Mouse (Mus musculus): Measurements from ENCODE around the gene Nkap. TPM values are rescaled to one million over a fixed set of nuclear protein-coding genes. Genes with fewer than 3 reads are reported as not detected.
"Not testable (repeated sequence)": the region's sequence is repeated elsewhere in the genome, so short reads cannot be mapped to it uniquely, and the experiment has no call there.

The Nkap gene
- polyA plus RNA-seq (2015; fragmentation: Nextera tagmentation; extraction: Ambion mirVana), result 26.2 and 26.8 TPM in 2 replicates

GRCm38 (mm10) chrX:37126671-37127358 is at the start of gene Nkap:
Gene Nkap (plus strand): TSS chrX:37126795.
- ATAC-seq, result peak; percentile 91
- 16% methylated on average over 56 of the region's 58 CpGs for WGBS
- Histone ChIP-seq H3K4me1 (ENCODE audit: control insufficient read depth, insufficient read depth, low read length) (peaks cover 12% of the 10 kb centered on the region), H3K9ac (ENCODE audit: low read depth, low read length) (peak within 1 kb of the TSS; percentile 77), H3K9me3 (replicated peaks; ENCODE audit: control insufficient read depth, low read length, poor library complexity, severe bottlenecking) (no peaks in the 10 kb centered on the region), H3K4me3 (ENCODE audit: low read depth, low read length) (peak within 1 kb of the TSS; percentile 64), H3K4me2 (ENCODE audit: low read length) (peak within 1 kb of the TSS; percentile 64), H3K27me3 (ENCODE audit: control insufficient read depth, insufficient read depth, low read depth, low read length) (no peaks in the 10 kb centered on the region), H3K36me3 (ENCODE audit: control insufficient read depth, insufficient read depth, low read length) (no peaks in the 10 kb centered on the region), H3K27ac (ENCODE audit: low read length) (peak within 1 kb of the TSS; percentile 47)

GRCm38 (mm10) chrX:37080345-37080744 is 46.2 kb upstream of the Nkap start:
- not testable (repeated sequence) for H3K9me3 ChIP-seq (replicated peaks; ENCODE audit: control insufficient read depth, low read length, poor library complexity, severe bottlenecking); H3K9ac ChIP-seq (ENCODE audit: low read depth, low read length); H3K27ac ChIP-seq (ENCODE audit: low read length); H3K4me1 ChIP-seq (ENCODE audit: control insufficient read depth, insufficient read depth, low read length); H3K27me3 ChIP-seq (ENCODE audit: control insufficient read depth, insufficient read depth, low read depth, low read length); H3K4me2 ChIP-seq (ENCODE audit: low read length); H3K4me3 ChIP-seq (ENCODE audit: low read depth, low read length); ATAC-seq; H3K36me3 ChIP-seq (ENCODE audit: control insufficient read depth, insufficient read depth, low read length)
- 74% methylated on average over 3 of the region's 4 CpGs for WGBS

- H3K4me2 ChIP-seq (ENCODE audit: low read length), result no peak overlapping the region
- H3K36me3 ChIP-seq (ENCODE audit: control insufficient read depth, insufficient read depth, low read length), result no peaks in the 10 kb centered on the region
- H3K27me3 ChIP-seq (ENCODE audit: control insufficient read depth, insufficient read depth, low read depth, low read length), result no peaks in the 10 kb centered on the region
- peaks cover 10% of the 10 kb centered on the region for H3K4me1 ChIP-seq (ENCODE audit: control insufficient read depth, insufficient read depth, low read length)
- H3K27ac ChIP-seq (ENCODE audit: low read length), result no peak overlapping the region
- no peaks in the 10 kb centered on the region for H3K9me3 ChIP-seq (replicated peaks; ENCODE audit: control insufficient read depth, low read length, poor library complexity, severe bottlenecking)
- ATAC-seq, result no peak
- H3K9ac ChIP-seq (ENCODE audit: low read depth, low read length), result no peak overlapping the region
- WGBS, result 54% methylated on average over 6 of the region's 6 CpGs
- H3K4me3 ChIP-seq (ENCODE audit: low read depth, low read length), result no peak overlapping the region
Observed at GRCm38 (mm10) chrX:37081194-37081593, 45.4 kb upstream of the Nkap start.

- H3K4me2 ChIP-seq (ENCODE audit: low read length), result peak overlapping the region; percentile 79
Observed at GRCm38 (mm10) chrX:37084318-37084926, 42.2 kb upstream of the Nkap start.

GRCm38 (mm10) chrX:37084927-37085660 is 41.5 kb upstream of the Nkap start, which contains the start of gene Rpl39:
Gene Rpl39 (minus strand): TSS chrX:37085402.
- Histone ChIP-seq H3K4me1 (ENCODE audit: control insufficient read depth, insufficient read depth, low read length) (peaks cover 10% of the 10 kb centered on the region), H3K27ac (ENCODE audit: low read length) (peak within 1 kb of the TSS; percentile 91), H3K9ac (ENCODE audit: low read depth, low read length) (peak within 1 kb of the TSS; percentile 66), H3K27me3 (ENCODE audit: control insufficient read depth, insufficient read depth, low read depth, low read length) (no peaks in the 10 kb centered on the region), H3K9me3 (replicated peaks; ENCODE audit: control insufficient read depth, low read length, poor library complexity, severe bottlenecking) (no peaks in the 10 kb centered on the region), H3K4me2 (ENCODE audit: low read length) (peak within 1 kb of the TSS; percentile 79), H3K4me3 (ENCODE audit: low read depth, low read length) (peak within 1 kb of the TSS; percentile 52), H3K36me3 (ENCODE audit: control insufficient read depth, insufficient read depth, low read length) (no peaks in the 10 kb centered on the region)
- WGBS, result 17% methylated on average over 38 of the region's 38 CpGs
- peak; percentile 95 for ATAC-seq

More at GRCm38 (mm10) chrX:37084318-37084926, 42.2 kb upstream of the Nkap start:
- H3K4me3 ChIP-seq (ENCODE audit: low read depth, low read length), result peak overlapping the region; percentile 52
- no peaks in the 10 kb centered on the region for H3K9me3 ChIP-seq (replicated peaks; ENCODE audit: control insufficient read depth, low read length, poor library complexity, severe bottlenecking)
- H3K9ac ChIP-seq (ENCODE audit: low read depth, low read length), result peak overlapping the region; percentile 66
- ATAC-seq, result peak; percentile 46
- H3K27ac ChIP-seq (ENCODE audit: low read length), result peak overlapping the region; percentile 91
- H3K27me3 ChIP-seq (ENCODE audit: control insufficient read depth, insufficient read depth, low read depth, low read length), result no peaks in the 10 kb centered on the region
- H3K4me1 ChIP-seq (ENCODE audit: control insufficient read depth, insufficient read depth, low read length), result peaks cover 10% of the 10 kb centered on the region
- H3K36me3 ChIP-seq (ENCODE audit: control insufficient read depth, insufficient read depth, low read length), result no peaks in the 10 kb centered on the region
- 18% methylated on average over 19 of the region's 19 CpGs for WGBS

GRCm38 (mm10) chrX:37085665-37086064 is 40.9 kb upstream of the Nkap start:
- peak overlapping the region; percentile 49 for H3K4me2 ChIP-seq (ENCODE audit: low read length)
- no peaks in the 10 kb centered on the region for H3K27me3 ChIP-seq (ENCODE audit: control insufficient read depth, insufficient read depth, low read depth, low read length)
- no peaks in the 10 kb centered on the region for H3K9me3 ChIP-seq (replicated peaks; ENCODE audit: control insufficient read depth, low read length, poor library complexity, severe bottlenecking)
- H3K27ac ChIP-seq (ENCODE audit: low read length), result peak overlapping the region; percentile 91
- H3K36me3 ChIP-seq (ENCODE audit: control insufficient read depth, insufficient read depth, low read length), result no peaks in the 10 kb centered on the region
- peak overlapping the region; percentile 58; the same call in 1 of the 2 replicates for H3K9ac ChIP-seq (ENCODE audit: low read depth, low read length)
- peak overlapping the region; percentile 52 for H3K4me3 ChIP-seq (ENCODE audit: low read depth, low read length)
- WGBS, result 23% methylated on average over 9 of the region's 9 CpGs
- peak; percentile 46 for ATAC-seq
- peaks cover 10% of the 10 kb centered on the region for H3K4me1 ChIP-seq (ENCODE audit: control insufficient read depth, insufficient read depth, low read length)

GRCm38 (mm10) chrX:37088778-37089177 is 37.8 kb upstream of the Nkap start:
- WGBS, result 86% methylated on average over 1 of the region's 1 CpGs
- no peak for ATAC-seq
- Histone ChIP-seq H3K4me3 (ENCODE audit: low read depth, low read length) (no peak overlapping the region), H3K9me3 (replicated peaks; ENCODE audit: control insufficient read depth, low read length, poor library complexity, severe bottlenecking) (no peaks in the 10 kb centered on the region), H3K4me1 (ENCODE audit: control insufficient read depth, insufficient read depth, low read length) (no peaks in the 10 kb centered on the region), H3K27me3 (ENCODE audit: control insufficient read depth, insufficient read depth, low read depth, low read length) (no peaks in the 10 kb centered on the region), H3K27ac (ENCODE audit: low read length) (no peak overlapping the region), H3K9ac (ENCODE audit: low read depth, low read length) (no peak overlapping the region), H3K4me2 (ENCODE audit: low read length) (no peak overlapping the region), H3K36me3 (ENCODE audit: control insufficient read depth, insufficient read depth, low read length) (no peaks in the 10 kb centered on the region)

- Histone ChIP-seq H3K9ac (ENCODE audit: low read depth, low read length) (no peak overlapping the region), H3K27me3 (ENCODE audit: control insufficient read depth, insufficient read depth, low read depth, low read length) (no peaks in the 10 kb centered on the region), H3K27ac (ENCODE audit: low read length) (no peak overlapping the region), H3K36me3 (ENCODE audit: control insufficient read depth, insufficient read depth, low read length) (peaks cover under 1% of the 10 kb centered on the region; the same call in 1 of the 2 replicates), H3K4me3 (ENCODE audit: low read depth, low read length) (no peak overlapping the region), H3K4me2 (ENCODE audit: low read length) (no peak overlapping the region), H3K9me3 (replicated peaks; ENCODE audit: control insufficient read depth, low read length, poor library complexity, severe bottlenecking) (no peaks in the 10 kb centered on the region), H3K4me1 (ENCODE audit: control insufficient read depth, insufficient read depth, low read length) (no peaks in the 10 kb centered on the region)
- 95% methylated on average over 3 of the region's 3 CpGs for WGBS
- no peak for ATAC-seq
Observed at GRCm38 (mm10) chrX:37091457-37091856, 35.1 kb upstream of the Nkap start.
